Mouse (Mus musculus) heart, embryonic 16.5 days (tissue): ENCODE data around the gene 4933417A18Rik. TPM values are rescaled to one million over a fixed set of nuclear protein-coding genes. Genes with fewer than 3 reads are reported as not detected.
"Not testable (repeated sequence)": the region's sequence is repeated elsewhere in the genome, so short reads cannot be mapped to it uniquely, and the experiment has no call there.

Experiments
- ATAC-seq: fragments of 200-750 bp; cut with Nextera tagmentation; replicated peaks from 2 replicates; pipeline ENCODE4 v1.8.0; 2017; ENCODE audit warnings: moderate number of reproducible peaks; ENCODE audit not compliant: insufficient read depth, low FRiP score; ENCODE audit errors: extremely low read depth
- H3K27ac ChIP-seq: fragments of 300-500 bp; sonication (generic); 2 replicates; pipeline ENCODE4 v1.5.1; 2014; ENCODE audit warnings: mild to moderate bottlenecking, low read length, control low read depth, moderate library complexity
- H3K27me3 ChIP-seq: fragments of 300-500 bp; sonication (generic); 2 replicates; pipeline ENCODE4 v1.6.1; 2014; ENCODE audit warnings: low read length, mixed read lengths; ENCODE audit not compliant: control insufficient read depth, insufficient read depth
- H3K36me3 ChIP-seq: fragments of 300-500 bp; sonication (generic); 2 replicates; pipeline ENCODE4 v1.6.1; 2014; ENCODE audit not compliant: control insufficient read depth, insufficient read depth
- H3K4me1 ChIP-seq: fragments of 300-500 bp; sonication (generic); 2 replicates; pipeline ENCODE4 v1.6.1; 2014; ENCODE audit warnings: low read length, mixed read lengths; ENCODE audit not compliant: control insufficient read depth, insufficient read depth
- H3K4me2 ChIP-seq: fragments of 300-500 bp; sonication (generic); 2 replicates; pipeline ENCODE4 v1.6.1; 2014; ENCODE audit warnings: low read depth, mild to moderate bottlenecking, control low read depth, low read length
- H3K4me3 ChIP-seq: fragments of 300-500 bp; sonication (generic); 2 replicates; pipeline ENCODE4 v1.5.1; 2014; ENCODE audit warnings: mild to moderate bottlenecking, control low read depth, low read length
- H3K9ac ChIP-seq: fragments of 300-500 bp; sonication (generic); 2 replicates; pipeline ENCODE4 v1.6.1; 2014; ENCODE audit warnings: low read length, control low read depth
- H3K9me3 ChIP-seq: fragments of 300-500 bp; sonication (generic); replicated peaks from 2 replicates; pipeline ENCODE4 v1.6.1; 2016; ENCODE audit warnings: low read length; ENCODE audit not compliant: control insufficient read depth
- WGBS: fragments of 180-500 bp; shearing (Covaris S2); extraction: QIAGEN DNeasy Blood & Tissue Kit; methylation state at CpG from one replicate; pipeline ENCODE4 v1.1.7; 2014; 5-methylcytosine and 5-hydroxymethylcytosine counted together
- polyA plus RNA-seq: library from polyadenylated mRNA; unstranded; fragments of >200 nt; fragmentation: Nextera tagmentation; extraction: Ambion mirVana; gene quantifications from 2 replicates; pipeline ENCODE4 v1.2.1, GENCODE M21; 2015

The 4933417A18Rik gene
- polyA plus RNA-seq, 1 experiment from 2014 or later = not detected

DNA sequence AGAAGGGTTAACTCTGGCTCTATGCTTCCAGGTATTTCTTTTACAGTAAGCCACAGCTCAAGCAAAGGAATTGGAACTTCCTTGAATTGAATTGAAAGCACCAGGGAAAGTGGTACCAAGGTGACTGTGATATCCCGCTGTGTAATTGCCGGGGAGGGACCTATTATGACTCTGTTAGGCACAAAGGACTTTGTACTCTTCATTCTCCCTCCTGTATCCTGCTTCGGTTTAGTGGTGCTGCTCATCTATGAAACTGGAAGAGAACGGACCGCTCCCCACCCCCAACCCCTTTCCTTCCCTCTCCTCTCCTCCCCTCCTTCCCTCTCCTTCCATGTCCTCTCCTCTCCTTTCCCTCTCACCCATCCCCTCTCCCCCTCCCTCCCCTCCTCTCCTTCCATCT is 40.7 kb downstream of the 4933417A18Rik start:
- peak overlapping the region; percentile 95 for H3K4me2 ChIP-seq
- no peak overlapping the region for H3K27ac ChIP-seq
- WGBS = 16% methylated on average over 5 of the region's 5 CpGs
- peaks cover 6% of the 10 kb centered on the region for H3K4me1 ChIP-seq
- no peaks in the 10 kb centered on the region for H3K9me3 ChIP-seq
- H3K9ac ChIP-seq = no peak overlapping the region
- H3K36me3 ChIP-seq = no peaks in the 10 kb centered on the region
- peaks cover 8% of the 10 kb centered on the region for H3K27me3 ChIP-seq
- no peak for ATAC-seq
- H3K4me3 ChIP-seq = peak overlapping the region; percentile 61

DNA sequence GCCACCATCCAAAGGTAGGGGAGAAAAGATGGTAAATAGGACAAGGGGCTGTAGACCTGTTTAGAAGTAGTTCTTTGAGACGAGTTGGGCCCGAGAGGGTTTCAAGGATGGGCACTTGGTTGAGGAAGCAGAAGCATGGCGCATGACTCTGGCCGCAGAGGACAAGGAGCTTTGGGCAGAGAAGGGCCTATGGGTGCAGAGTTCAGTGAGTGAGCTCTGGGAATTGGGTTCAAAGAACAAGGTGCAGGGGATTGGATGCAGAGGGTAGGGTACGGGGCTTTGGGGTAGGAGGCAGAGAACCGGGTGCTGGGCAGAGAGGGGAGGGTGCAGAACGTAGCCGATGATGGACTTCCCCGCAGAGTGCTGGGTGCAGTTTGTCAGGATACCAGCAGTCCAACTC is 41.4 kb downstream of the 4933417A18Rik start:
- H3K4me2 ChIP-seq = not testable (repeated sequence)

DNA sequence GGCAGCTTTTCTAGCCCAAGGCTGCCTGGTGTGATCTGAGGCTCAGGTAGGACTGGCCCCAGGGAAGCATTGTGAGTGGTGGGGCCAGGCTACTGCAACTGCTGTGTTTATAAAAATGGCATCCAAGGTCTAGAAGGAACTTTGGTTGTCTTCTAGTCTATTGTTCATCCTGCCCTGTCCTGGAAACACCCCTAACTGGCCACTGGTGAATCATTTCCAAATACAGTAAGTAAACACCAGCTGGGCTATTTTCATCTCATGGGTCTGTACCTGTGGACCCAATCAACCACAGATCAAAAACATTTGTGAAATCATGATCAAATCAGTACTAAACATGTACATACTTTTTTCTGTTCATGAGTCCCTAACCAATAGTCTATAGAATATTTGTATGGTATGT is 48.2 kb downstream of the 4933417A18Rik start:
- H3K4me3 ChIP-seq, ATAC-seq, H3K36me3 ChIP-seq, H3K9me3 ChIP-seq, H3K4me2 ChIP-seq, H3K27ac ChIP-seq, H3K27me3 ChIP-seq, H3K4me1 ChIP-seq, H3K9ac ChIP-seq: not testable (repeated sequence)

More for the DNA sequence above, 41.4 kb downstream of the 4933417A18Rik start:
- H3K36me3 ChIP-seq, H3K4me1 ChIP-seq, H3K9ac ChIP-seq, H3K27ac ChIP-seq, ATAC-seq, H3K4me3 ChIP-seq, H3K9me3 ChIP-seq, H3K27me3 ChIP-seq: not testable (repeated sequence)
- WGBS = 68% methylated on average over 9 of the region's 9 CpGs

DNA sequence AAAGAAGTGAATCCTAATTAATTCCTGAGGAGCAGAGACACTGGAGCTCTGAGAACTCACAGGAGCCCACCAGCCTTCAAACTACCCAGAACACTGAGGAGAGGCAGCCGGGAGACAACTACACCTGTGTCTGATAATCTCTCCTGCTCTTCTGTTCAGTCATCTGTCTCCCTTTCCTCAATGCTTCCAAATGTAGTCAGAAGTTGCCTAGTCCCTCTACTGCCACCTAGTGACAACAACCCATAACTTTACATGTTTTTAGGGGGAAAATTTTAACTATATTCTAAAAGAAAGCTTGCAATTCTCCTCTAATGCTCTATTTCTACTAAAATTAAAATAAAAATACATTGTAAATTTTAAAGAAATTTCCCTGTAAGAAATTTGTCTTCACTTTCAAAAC is 48.9 kb downstream of the 4933417A18Rik start:
- no peak overlapping the region for H3K4me2 ChIP-seq
- H3K27me3 ChIP-seq = no peaks in the 10 kb centered on the region
- no peaks in the 10 kb centered on the region for H3K9me3 ChIP-seq
- no peaks in the 10 kb centered on the region for H3K4me1 ChIP-seq
- ATAC-seq = no peak
- no peak overlapping the region for H3K9ac ChIP-seq
- H3K4me3 ChIP-seq = no peak overlapping the region
- WGBS = 0% methylated on average over 1 of the region's 1 CpGs
- peaks cover 9% of the 10 kb centered on the region for H3K36me3 ChIP-seq
- no peak overlapping the region for H3K27ac ChIP-seq

DNA sequence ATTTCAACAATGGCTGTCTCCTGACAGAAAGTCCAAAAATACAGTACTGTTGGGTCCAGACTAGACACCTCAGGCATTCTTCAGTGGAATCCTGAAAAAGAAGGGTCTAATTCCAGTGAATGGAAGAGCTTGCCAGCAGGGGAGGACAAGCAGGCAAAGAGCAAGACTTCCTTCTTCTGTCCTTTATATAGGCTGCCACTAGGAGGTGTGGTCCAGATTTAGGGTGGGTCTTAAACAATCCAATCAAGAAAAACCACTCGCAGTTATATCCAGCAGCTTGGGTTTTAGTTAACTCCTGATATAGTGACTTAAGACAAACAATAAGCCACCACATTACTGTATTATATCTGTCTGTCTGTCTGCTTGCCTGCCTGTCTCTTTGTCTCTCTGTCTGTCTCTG is 49.6 kb downstream of the 4933417A18Rik start:
- H3K9ac ChIP-seq = no peak overlapping the region
- no peak overlapping the region for H3K27ac ChIP-seq
- peaks cover 14% of the 10 kb centered on the region for H3K36me3 ChIP-seq
- ATAC-seq = no peak
- no peaks in the 10 kb centered on the region for H3K9me3 ChIP-seq
- WGBS = 35% methylated on average over 1 of the region's 1 CpGs
- H3K4me2 ChIP-seq = no peak overlapping the region
- H3K4me3 ChIP-seq = no peak overlapping the region
- H3K27me3 ChIP-seq = no peaks in the 10 kb centered on the region
- H3K4me1 ChIP-seq = no peaks in the 10 kb centered on the region

DNA sequence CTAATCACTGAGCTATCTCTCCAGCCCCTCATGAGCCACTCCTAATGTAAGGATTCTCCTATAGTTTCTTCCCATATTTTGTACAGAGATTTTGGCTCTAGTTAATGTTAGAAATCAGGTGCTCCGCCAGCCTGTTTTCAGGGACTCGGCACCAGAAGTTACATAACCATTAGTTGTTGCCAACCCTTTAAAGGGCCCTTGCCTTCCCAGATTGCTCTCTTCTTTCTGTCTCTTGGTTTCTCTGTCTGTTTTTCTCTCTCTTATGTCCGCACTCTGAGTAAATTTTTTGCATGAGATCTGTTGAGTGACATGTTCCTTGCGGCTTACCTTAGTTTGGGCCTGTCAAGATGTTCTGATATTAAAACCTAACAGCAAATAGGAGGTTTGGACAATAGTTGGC is 51.9 kb downstream of the 4933417A18Rik start:
- Histone ChIP-seq H3K27ac (no peak overlapping the region), H3K27me3 (no peaks in the 10 kb centered on the region), H3K4me1 (no peaks in the 10 kb centered on the region), H3K36me3 (peaks cover 34% of the 10 kb centered on the region), H3K9me3 (no peaks in the 10 kb centered on the region), H3K9ac (no peak overlapping the region), H3K4me2 (no peak overlapping the region), H3K4me3 (no peak overlapping the region)
- WGBS = 89% methylated on average over 4 of the region's 4 CpGs
- ATAC-seq = no peak

DNA sequence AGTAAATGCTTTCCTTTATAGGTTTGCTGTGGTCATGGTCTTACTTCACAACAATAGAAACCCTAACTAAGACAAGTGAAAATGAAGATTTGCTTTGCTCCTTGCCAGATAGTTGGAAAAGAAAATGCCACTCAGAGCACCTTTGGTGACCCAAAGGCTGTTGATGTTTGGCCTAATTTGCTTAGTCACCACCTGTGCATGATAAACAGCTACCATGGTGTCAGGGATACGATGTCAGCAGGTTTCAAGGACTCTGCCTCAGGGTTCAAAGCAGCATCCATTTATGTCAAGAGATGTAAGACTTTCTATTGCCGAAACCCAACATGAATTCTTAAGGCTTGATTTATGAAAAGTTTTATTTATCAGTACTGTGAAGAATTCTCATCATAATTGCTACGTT is 53.2 kb downstream of the 4933417A18Rik start:
- no peak overlapping the region for H3K4me3 ChIP-seq
- no peaks in the 10 kb centered on the region for H3K4me1 ChIP-seq
- H3K9ac ChIP-seq = no peak overlapping the region
- no peaks in the 10 kb centered on the region for H3K9me3 ChIP-seq
- no peaks in the 10 kb centered on the region for H3K27me3 ChIP-seq
- no peak for ATAC-seq
- H3K4me2 ChIP-seq = no peak overlapping the region
- H3K36me3 ChIP-seq = peaks cover 39% of the 10 kb centered on the region
- H3K27ac ChIP-seq = no peak overlapping the region
- 87% methylated on average over 3 of the region's 3 CpGs for WGBS

DNA sequence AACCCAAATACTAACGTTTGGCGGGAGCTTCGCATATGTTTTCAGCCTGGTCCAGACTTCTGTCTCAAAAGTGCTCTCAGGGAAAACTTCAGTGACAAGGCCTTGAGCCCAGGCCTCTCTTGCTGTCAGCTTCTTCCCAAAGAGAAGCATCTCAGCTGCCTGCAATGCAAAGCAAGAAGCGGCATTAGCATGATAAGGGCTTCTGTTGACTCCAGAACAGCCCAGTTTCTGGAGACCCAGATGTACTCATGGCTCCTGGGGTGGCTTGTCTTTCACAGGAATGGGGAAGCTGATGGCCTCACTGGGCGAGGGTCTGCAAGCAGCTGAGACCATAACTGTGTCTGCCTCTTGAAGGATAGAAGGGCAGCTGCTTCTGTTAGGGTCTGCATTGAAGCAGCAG is 54.4 kb downstream of the 4933417A18Rik start:
- H3K9ac ChIP-seq, H3K4me3 ChIP-seq, H3K9me3 ChIP-seq, ATAC-seq, H3K4me2 ChIP-seq, H3K27ac ChIP-seq, H3K27me3 ChIP-seq, H3K4me1 ChIP-seq: not testable (repeated sequence)
- H3K36me3 ChIP-seq = peaks cover 42% of the 10 kb centered on the region
- 78% methylated on average over 5 of the region's 5 CpGs for WGBS

DNA sequence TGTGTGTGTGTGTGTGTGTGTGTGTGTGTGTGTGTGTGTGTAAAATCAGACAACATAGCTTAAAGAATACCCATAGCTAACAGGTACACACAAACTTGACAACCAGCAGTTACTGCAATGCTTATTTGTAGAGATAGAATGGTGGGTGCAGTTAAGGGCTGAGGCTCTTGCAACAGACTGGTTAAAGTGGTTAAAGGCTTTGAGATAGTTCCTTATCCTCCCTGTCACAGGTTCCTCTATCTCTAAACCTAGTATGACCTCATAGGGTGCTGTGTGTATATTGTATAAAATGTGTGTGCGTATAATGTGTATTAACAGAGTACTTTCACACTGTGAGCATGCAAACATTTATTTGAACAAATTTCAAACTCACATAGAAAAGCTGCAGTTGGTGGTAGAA is 59.3 kb downstream of the 4933417A18Rik start:
- H3K4me3 ChIP-seq, ATAC-seq, H3K9ac ChIP-seq, H3K4me1 ChIP-seq, H3K27ac ChIP-seq, H3K27me3 ChIP-seq, H3K9me3 ChIP-seq, H3K4me2 ChIP-seq: not testable (repeated sequence)
- WGBS = 98% methylated on average over 1 of the region's 1 CpGs
- peaks cover 62% of the 10 kb centered on the region for H3K36me3 ChIP-seq
